Mouse (Mus musculus) c-Kit-positive CD71-positive TER-119-positive erythroid progenitor cells, embryonic 14.5 days (primary cell): ENCODE results near the gene Bid.
"Not testable (repeated sequence)": the region's sequence is repeated elsewhere in the genome, so short reads cannot be mapped to it uniquely, and the experiment has no call there.

Source experiments
- DNase-seq: peaks from one replicate; pipeline ENCODE4 v3.0.0-alpha.2; 2013; ENCODE audit warnings: low spot score

Bid gene

DNA sequence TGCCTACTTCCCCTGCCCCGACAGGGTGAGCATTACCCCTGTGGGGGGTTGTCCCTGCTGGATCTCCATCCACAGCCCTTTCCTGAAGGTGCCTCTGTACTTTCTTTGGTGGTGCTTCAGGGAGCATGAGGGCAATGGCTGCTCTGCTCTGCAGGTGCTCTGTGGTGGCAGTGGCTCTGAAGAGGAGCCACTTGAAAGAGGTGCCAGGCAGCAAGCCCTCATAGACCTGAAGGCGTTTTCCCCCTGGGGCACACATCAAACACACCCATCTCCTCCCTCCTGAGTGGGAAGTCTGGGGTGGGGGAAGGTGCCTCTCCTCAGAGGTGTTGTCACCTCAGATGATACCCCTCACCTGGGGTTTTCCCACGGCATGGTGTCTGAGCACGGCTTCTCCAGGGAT lies 17.5 kb upstream of the Bid start:
- no peak for DNase-seq

DNA sequence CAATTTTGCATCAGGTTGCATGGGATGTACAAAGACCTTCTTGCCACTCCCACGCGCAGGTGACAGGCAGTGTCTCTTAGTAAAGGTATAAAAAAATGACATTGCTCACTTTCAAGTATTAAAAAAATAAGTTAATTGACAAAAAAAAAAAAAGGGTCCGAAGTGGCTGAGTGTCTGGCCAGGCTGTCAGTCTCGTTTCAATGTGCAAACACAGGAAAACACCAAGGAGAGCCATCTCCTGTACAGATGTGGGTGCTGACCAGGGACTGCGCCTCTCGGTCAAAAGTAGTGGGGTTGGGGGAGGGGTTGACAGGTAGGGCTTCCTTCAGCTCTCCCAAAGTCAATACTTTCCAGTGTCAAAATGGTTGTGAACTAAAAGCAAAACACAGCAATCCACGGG lies 17.0 kb upstream of the Bid start:
- DNase-seq = no peak

DNA sequence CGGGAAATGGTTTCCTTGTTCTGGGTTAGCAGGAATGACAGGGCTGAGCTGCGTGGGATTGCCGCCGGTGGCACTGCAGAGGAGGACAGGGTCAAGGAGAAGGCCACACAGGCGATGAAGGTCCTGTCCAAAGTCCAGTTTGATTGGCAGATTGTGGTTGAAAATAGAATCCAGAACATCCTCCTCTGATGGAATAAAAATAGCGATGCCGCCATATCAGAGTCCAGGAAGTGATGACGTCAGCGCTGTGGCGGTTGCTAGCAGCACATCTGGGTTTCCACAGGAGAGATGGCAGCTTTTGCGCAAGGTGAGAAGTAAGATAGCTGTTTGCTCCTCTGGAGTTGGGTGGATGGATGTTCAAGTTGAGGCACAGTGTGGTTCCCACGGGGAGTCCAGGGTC lies 15.9 kb upstream of the Bid start:
- no peak for DNase-seq

DNA sequence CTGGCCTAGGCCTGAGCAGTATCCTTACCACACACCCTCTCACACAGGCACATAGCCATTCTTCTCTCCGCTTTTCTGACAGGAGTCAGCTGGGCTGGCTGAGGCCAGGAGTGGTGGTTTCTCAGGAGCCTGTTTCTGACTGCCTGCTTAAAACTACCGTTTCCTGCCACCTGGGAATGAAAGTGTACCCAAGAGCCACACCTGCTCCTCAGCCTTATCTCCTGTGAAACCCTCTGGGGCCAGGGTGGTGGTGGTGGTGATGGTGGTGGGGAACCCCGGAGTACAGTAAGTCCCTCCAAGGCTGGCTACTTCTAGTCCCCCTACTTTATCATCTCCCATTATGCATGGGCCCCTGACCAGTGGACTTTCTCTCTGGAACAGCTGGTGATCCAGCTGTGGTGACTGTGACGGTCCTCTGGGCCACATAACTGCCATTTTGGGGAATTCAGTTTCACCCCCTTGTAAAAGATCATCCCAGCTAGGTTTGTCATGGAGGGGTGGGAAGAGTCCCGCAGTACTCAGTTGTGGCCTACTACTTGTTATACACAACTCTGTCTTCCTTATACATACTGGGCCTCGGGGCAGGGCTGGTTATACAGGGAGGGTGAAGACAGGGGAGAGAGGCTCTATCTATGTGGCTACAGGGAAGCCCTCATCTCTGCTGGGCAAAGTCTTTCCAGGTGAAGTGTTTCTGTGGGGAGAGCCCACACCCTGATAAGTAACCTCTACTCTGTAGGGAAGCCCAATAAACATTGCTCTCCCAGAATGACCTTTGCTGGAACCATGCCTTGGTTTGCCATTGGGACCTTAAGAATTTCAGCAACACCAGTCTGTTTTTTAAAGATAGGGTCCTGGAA lies 14.0 kb upstream of the Bid start:
- DNase-seq = no peak

DNA sequence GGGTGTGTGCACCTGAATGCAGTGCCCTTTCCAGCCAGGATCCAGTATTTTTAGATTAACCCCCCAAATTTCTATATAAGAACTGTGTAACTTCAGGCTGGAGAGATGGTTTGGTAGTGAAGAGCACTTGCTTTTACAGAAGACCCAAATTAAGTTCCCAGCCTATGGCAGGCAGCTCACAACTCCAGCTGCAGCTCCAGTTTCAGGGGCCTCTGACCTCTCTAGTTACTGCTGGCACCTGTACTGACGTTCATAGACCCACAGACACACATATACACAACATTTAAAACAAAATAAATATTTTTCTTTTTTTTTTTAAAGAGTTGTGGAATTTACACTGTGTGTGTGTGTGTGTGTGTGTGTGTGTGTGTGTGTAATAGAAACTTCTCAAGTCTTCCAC lies 12.8 kb upstream of the Bid start:
- no peak for DNase-seq

DNA sequence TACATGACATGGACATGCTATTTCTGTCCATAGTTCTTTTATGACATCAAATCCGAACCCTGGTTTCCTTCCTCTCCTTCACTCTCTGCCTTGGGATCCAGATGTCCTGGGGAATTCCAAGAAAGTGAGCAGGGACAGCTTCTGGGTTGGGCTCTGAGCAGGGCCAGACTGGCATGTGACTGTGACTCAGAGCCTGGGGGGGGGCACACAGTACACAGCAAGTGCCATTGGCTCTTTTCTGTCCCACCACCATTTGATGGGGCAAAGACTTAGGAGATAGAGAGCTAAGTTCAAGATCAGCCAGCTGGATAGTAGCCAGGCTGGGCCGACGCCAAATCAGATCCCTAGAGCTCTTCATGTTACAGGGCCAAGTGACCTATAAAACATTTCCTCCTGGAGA lies 11.1 kb upstream of the Bid start:
- no peak for DNase-seq

DNA sequence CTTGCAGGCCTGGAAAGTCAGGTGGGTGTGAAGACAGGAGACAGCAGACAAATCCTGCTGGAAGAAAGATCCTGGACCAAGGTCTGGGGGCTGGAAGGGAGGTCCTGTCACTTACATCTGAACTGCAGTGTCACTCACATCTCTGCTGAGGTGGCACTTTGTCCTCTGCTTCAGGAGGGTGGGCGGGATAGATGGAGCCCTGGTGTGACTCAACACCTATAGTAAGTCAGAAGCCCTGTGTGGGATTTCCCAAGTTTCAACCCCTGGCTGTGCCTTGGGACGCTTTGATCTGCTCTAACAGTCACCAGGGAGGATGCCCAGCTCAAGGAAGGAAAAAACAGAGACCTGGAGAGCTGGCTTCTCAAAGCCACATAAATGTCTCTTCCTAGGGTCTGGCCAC lies 10.2 kb upstream of the Bid start:
- DNase-seq = no peak

DNA sequence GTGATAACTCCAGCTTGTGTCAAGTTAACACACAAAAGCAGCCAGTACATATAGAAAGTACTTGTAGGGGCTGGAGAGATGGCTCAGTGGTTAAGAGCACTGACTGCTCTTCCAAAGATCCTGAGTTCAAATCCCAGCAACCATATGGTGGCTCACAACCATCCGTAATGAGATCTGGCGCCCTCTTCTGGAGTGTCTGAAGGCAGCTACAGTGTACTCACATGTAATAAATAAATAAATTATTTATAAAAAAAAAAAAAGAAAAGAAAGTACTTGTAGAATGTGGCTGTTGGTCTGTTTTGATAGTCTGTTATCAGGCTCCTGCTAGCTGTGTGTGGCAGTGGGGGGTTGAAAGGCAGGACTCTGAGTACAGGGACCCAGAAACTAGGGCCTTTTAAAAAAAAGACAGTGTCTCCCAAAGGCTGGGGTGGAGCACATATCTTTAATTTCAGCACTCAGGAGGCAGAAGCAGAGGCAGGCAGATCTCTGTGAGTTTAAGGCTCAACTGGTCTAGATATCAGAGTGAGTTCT lies 8.2 kb upstream of the Bid start:
- not testable (repeated sequence) for DNase-seq

DNA sequence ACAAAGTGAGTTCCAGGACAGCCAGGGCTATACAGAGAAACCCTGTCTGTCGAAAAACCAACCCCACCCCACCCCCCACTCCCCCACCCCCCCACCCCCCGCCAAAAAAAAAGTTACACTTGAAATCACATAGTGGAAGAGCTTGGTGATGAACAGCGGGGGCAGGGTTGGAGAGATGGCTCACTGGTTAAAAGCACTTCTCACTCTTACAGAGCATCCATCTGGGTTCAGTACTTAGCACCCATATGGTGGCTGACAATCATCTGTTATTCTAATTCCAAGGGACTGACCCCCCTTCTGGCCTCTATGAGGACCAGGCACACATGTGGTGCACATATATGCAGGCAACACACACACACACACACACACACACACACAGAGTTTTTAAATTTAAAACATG lies 1.3 kb upstream of the Bid start:
- no peak for DNase-seq

DNA sequence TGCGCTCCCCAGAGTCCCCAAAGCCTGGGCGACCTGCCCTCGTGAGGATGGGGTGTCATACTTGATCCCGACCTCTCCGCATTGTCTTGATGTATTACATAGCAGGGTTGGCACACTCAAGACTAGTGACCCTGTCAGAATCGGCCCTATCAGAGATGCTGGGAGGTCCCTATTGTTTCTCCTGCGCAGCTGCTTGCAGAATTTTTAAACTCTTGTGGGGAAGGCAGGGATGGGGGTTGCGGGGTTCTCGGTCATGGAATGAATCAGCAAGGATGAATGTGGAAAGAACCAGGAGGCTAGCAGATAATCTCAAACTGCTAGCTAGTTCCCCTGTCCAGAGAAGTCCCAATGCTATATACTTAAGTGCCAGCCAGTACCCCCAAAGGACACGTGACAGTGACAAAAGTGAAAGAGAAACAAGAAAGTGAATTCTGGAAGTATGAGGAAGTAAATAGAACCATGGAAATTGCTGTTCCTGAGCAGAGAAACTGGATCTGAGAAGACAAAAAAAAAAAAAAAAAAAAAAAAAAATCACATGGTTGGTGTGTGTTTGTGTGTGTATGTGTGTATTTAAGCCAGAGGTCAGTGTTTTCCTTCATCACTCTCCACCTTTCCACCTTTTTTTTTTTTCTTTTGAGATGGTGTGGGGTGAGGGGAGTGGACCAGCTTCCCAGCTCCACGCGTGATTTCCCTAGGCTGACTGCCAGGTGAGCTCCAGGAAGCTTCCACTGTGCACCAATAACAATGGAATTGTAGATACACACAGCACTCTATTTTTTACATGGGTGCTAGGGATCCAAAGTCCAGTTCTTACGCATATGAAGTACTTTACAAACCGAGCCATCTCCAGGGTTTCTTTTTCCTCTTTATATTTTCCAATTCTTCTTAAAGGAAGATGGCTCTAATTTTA lies 574 bp upstream of the Bid start:
- DNase-seq = not testable (repeated sequence)

DNA sequence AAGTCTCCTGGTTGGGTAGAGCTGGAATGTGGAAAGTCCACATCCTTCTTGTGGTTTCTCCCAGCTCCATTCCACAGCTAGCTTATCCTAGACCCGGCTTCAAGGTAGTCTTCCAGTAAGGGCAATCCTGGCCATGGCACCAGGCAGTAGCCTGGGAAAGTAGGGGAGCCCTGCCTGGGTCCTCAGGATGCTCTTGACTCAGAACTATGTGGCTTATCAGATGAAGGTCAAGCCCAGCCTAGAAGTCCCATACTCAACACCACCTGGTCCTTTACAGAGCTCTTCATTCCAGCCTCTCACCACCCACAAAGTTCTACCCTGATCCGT lies 1.0 kb downstream of the Bid start:
- peak; percentile 32 for DNase-seq

DNA sequence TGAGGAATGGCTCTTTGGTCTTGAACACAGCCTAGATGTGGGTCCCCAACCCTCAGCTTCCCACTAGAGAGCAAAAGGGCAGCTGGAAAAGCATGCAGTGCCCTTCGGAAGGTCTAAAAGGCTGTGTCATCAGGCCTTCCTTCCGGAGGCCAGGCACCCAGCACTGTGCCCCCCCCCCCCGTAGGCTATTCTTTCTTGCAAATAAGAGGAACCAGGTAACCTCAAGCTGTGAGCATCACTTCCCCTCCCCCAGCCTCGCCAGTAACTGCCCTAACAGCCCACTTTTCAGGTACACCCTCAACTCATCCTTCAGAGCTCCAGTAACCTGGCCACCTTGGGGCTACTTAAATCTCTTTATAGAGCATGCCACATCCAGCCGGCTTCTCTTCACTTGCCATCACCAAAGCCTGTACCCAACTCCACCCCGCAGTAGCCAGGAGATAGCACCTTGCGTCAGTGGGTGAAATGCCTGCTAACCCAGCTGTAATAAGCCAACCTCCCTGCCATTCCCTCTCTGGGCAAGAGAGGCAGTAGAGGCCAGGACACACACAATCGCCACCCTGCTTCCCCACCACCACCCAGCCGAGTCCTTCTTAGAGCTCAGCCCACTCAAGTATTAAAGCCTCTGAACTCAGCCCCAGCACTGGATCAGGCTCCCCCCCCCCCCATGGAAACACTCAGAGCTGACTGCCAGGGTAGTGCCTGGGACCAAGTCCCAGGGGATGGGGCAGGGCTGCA lies 1.6 kb downstream of the Bid start:
- peak; percentile 69 for DNase-seq

DNA sequence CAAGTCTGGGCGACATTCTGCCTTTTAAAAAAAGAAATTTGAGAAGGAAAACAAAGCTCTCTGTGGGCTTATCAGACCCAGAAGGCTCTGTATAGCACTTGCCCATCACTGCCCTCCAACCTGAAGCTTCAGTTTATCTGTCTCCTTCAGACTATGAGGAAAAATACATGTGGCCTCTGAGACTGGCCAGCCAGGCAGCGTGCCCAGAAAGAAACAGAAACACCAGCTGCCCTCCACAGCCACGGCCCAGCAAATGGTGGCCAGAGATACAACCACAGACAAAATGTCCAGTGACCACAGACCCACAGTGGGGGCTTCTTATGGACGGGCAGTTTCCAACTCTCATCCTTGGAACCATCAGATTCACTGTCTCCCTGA lies 2.1 kb downstream of the Bid start:
- peak; percentile 37 for DNase-seq

DNA sequence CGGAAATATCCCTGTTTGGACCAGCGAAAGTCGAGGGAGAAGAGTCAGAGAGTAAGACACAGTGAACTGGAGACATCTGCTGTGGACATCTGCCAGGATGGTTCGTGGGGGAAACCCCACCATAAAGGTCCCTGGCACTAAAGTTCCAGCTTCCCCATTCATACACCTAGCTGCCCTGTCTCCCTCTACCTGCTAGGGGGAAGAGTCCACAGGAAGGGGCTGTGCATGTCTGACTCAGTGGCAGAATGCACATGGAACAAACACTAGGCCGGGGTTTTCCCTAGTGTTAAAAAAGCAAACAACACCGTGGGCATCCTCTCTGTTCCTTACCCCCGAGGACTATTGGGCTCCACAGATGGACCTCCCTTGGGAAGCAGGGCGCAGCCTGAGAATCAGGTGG lies 2.9 kb downstream of the Bid start:
- DNase-seq = no peak

DNA sequence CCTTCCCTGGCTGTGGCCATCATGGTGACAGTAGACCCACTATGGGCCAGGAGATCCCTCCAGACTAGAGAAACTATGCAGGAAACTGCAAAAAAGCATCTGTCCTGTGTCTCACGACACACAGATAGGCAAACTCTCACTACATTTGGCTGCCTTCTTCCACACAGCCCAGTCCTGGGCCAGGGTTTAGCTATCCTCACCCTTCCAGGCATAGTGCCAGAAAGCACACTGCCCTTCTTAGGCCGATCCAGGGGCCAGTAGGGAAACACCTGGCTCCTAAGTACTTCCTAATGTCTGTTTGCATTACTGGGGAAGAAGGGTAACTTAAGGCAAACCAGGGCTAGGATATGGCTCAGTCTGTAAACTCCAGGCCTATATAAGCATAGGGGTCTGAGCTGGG lies 3.7 kb downstream of the Bid start:
- DNase-seq = no peak

DNA sequence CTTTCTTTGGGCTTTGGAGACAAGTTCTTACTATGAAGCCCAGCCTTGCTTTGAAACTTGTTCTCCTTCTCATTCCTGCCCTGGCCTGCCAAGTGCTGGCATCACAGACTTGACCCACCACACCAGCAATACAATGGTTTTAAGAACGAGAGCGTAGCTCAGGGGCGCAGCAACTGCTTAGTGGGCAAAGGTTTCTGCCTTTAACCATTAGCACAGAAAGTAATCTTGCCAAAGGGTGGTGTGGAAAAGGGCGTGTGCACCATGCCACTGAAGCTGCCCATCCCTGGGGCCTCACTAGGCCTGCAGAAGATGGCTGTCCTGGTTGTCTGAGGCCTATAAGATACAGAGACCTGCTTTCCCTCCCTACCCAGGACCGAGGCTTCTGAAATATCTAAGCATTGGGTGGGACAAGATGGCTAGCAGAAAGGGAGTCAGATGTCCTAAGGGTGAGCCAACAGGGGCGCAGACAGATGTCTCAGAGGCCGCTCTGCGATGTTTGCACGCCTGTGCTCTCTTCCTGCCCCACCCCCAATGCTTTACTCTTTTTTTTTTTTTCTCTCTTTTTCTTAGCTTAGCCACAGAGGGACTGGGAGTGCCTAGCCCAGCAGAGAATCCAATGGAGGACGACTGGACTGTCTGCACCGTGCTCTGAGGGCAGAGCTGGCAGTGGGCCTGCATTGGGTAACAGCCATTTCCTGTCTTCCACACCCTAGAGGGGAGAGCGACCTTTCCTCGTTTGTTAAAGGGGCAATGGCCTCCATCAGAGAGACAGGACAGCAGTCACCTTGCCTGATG lies 5.2 kb downstream of the Bid start:
- DNase-seq = no peak

DNA sequence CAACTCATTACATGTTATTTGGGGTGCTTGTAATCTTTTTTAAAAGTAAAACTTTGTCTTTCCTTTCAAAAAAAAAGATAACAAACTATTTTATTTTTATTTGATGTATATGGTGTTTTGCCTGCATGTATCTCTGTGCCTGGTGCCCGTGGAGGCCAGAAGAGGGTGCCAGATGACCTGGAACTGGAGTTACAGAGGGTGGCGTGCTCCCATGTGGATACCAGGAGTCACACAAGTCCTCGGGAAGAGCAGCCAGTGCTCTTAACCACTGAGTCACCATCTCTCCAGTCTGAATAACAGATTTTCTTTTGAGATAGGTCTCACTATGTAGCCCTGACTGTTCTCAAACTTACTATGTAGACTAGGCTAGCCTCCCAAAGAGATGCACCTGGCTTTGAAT lies 7.2 kb downstream of the Bid start:
- no peak for DNase-seq

DNA sequence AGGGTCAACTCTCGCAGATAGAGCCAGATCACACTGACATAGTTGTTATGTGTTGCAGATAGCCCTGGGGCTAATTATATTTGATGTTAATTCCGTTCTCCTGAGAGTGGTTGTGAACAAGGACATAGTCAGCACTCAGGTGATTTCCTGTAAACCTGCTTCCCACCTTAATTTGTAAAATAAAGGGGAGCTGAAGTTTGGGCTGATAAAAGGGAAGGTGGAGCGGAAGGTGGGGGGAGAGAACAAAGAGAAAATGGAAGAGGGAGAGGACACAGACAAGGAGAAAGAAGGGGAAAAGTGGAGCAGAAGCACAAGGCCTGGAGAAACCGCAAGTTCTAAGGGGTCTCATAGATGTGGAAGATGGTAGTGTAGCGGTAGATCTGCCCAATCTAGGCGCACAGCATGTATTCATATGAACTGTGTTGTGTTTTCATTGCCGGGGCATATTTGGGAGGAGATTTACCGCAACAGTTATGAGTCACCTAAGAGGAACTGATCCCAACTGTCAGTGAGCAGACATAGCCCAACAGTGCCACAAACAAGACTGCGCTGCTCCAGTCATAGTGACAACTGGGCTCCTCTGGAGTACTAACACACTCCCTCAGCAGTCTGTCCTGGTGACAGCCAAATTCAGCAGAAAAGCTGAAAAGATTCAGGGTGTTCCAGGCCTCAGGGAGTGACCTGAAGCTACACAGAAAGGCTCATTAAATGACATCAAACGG lies 8.6 kb downstream of the Bid start:
- not testable (repeated sequence) for DNase-seq

DNA sequence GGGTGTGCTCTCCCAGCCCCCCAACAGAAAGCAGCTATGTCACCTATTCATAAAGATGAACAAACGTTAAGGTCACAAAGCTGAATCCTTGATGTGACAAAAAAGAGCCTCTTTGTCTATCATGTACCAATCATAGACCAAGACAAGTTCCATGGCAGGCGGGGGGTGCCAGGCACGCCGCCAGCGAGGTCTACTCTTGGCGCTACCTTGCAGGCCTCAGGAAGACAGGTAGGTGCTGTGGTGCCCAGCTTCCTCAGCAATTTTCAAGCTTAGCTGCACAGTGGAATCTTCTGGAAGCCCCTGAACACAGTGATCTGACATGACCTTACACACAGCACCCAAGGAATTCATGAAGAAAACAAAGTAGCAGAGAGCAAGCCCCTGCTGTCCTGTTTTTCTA lies 10.1 kb downstream of the Bid start:
- no peak for DNase-seq

DNA sequence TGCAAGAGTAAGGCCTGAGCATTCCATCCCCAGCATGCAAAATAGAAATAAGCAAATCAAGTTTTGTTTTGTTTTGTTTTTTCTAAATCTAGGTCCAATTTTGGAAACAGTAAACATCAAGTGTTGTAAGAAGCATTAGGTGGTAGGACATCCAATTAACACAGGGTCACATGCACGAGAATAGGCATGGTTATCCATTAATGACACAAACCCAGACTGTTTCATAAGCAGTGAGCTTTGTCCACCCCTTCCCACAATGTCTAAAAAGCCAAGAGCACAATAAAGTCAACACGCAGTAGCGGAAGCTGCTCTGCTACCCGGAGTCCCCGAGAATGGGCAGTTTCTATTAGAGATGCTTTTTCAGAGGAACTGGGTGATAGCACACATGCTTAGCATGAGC lies 11.5 kb downstream of the Bid start:
- DNase-seq = no peak

DNA sequence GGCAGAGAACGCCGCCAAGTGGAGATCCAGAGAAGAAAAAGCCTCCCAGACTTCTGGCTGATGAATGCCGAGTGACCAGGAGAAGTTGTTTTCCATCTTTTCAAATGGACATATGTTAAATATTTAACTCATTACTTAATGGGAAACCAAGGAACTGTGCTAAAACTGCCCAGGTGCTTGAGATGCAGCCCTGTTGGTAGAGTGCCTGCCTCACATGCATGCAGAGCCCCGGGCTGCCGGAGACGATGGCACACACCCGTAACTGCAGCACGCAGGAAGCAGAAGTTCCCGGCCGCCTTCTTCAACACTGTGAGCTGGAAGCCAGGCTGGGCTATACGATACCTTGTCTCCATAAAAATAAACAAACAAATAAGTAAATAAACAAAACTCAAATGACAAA lies 12.7 kb downstream of the Bid start:
- DNase-seq = no peak
